Mouse (Mus musculus) heart, embryonic 13.5 days (tissue): Measurements from ENCODE around the gene Ngb. TPM values are rescaled to one million over a fixed set of nuclear protein-coding genes. Genes with fewer than 3 reads are reported as not detected.

ENCODE experiments used
- ATAC-seq: fragments of 200-750 bp; cut with Nextera tagmentation; 2 replicates; pipeline ENCODE4 v1.8.0; 2017; ENCODE audit warnings: moderate TSS enrichment; ENCODE audit not compliant: insufficient number of reproducible peaks, low FRiP score, low TSS enrichment; ENCODE audit errors: extremely low read depth
- H3K27ac ChIP-seq: fragments of 300-500 bp; sonication (generic); replicated peaks from 2 replicates; pipeline ENCODE4 v1.5.1; 2015; ENCODE audit warnings: moderate library complexity, mild to moderate bottlenecking, inconsistent platforms
- H3K27me3 ChIP-seq: fragments of 300-500 bp; sonication (generic); replicated peaks from 2 replicates; pipeline ENCODE4 v1.6.1; 2015; ENCODE audit warnings: mild to moderate bottlenecking, inconsistent platforms
- H3K36me3 ChIP-seq: fragments of 300-500 bp; sonication (generic); 2 replicates; pipeline ENCODE4 v1.6.1; 2015; ENCODE audit warnings: mild to moderate bottlenecking, inconsistent platforms
- H3K4me1 ChIP-seq: fragments of 300-500 bp; sonication (generic); 2 replicates; pipeline ENCODE4 v1.6.1; 2015; ENCODE audit warnings: inconsistent platforms
- H3K4me2 ChIP-seq: fragments of 300-500 bp; sonication (generic); 2 replicates; pipeline ENCODE4 v1.6.1; 2015; ENCODE audit warnings: inconsistent platforms, mild to moderate bottlenecking, moderate library complexity
- H3K4me3 ChIP-seq: fragments of 300-500 bp; sonication (generic); 2 replicates; pipeline ENCODE4 v1.5.1; 2015; ENCODE audit warnings: moderate library complexity, mild to moderate bottlenecking, inconsistent platforms
- H3K9ac ChIP-seq: fragments of 300-500 bp; sonication (generic); 2 replicates; pipeline ENCODE4 v1.6.1; 2015; ENCODE audit warnings: inconsistent platforms, mild to moderate bottlenecking, moderate library complexity
- H3K9me3 ChIP-seq: fragments of 300-500 bp; sonication (generic); 2 replicates; pipeline ENCODE4 v1.6.1; 2016; ENCODE audit warnings: inconsistent platforms
- WGBS: fragments of 180-500 bp; shearing (Covaris S2); methylation state at CpG from one replicate; pipeline ENCODE4 v1.1.7; 2015; ENCODE audit warnings: mixed read lengths; 5-methylcytosine and 5-hydroxymethylcytosine counted together
- polyA plus RNA-seq: library from polyadenylated mRNA; unstranded; fragments of >200 nt; fragmentation: Nextera tagmentation; extraction: Ambion mirVana; gene quantifications from 2 replicates; pipeline ENCODE4 v1.2.1, GENCODE M21; 2015

The Ngb gene
- polyA plus RNA-seq = 0.23 and 0.38 TPM in 2 replicates

DNA sequence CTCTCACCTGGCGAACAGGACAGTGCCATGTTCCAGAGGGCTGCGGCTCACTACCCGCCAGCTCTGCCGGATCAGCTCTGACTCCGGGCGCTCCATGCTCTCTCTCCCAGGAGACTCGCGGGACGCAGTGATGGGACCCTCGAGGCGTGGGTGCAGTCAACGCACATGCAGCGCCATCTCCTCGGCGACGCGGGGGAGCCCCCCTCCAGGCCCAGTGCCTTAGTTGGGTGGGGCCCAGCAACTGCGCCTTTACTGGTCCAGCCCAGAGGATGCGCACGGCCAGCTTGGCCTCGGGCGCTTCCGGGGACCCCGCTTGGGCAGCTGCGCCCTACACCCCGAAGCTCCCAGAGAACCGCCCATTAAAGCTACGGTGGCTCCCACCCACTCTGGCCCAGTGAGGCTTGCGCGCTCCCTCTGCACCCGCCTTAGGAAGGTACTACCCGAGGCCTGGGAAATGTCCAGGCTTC lies at the start of gene Ngb:
Ngb (minus strand) TSS at position 375 of the 467 bp plus-strand sequence.
- peak within 1 kb of the TSS; percentile 24; the same call in 1 of the 2 replicates for H3K9ac ChIP-seq
- no peak for ATAC-seq

DNA sequence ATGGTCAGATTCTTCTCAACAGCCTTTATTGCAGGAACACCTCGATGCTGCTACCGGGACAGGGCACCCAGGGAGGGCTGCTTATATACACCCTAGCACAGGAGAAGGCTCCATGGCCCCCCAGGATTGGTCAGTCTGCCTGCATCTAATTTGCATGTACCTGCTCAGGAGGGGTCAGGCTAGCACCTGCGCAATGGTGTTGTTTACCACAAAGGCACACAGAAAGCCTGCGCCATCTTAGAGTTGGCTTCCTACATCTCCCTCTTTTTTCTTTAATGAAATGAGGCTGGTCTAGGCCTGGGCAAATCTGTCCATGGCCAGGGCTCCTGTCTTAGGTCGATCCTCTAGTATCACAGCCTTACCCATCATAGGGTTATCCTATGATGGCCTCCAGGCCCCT lies 47.1 kb upstream of the Ngb start:
- no peak for ATAC-seq
- H3K4me2 ChIP-seq = no peak overlapping the region
- WGBS = 95% methylated on average over 5 of the region's 5 CpGs
- no peak overlapping the region for H3K4me3 ChIP-seq
- H3K4me1 ChIP-seq = peaks cover 18% of the 10 kb centered on the region
- no peak overlapping the region for H3K9ac ChIP-seq
- no peaks in the 10 kb centered on the region for H3K27me3 ChIP-seq
- H3K36me3 ChIP-seq = peaks cover 19% of the 10 kb centered on the region
- no peak overlapping the region for H3K27ac ChIP-seq
- H3K9me3 ChIP-seq = peaks cover 8% of the 10 kb centered on the region; the same call in 1 of the 2 replicates

More for the DNA sequence above, at the start of gene Ngb:
- Histone ChIP-seq H3K4me1 (peaks cover 13% of the 10 kb centered on the region), H3K4me2 (peak within 1 kb of the TSS; percentile 72), H3K36me3 (0 out of 2 replicates have a peak, but pooled peaks cover 3% of the 10 kb centered on the region), H3K9me3 (no peaks in the 10 kb centered on the region), H3K27ac (no peak within 1 kb of the TSS), H3K27me3 (peaks cover 70% of the 10 kb centered on the region), H3K4me3 (peak within 1 kb of the TSS; percentile 46)
- 5% methylated on average over 32 of the region's 32 CpGs for WGBS

DNA sequence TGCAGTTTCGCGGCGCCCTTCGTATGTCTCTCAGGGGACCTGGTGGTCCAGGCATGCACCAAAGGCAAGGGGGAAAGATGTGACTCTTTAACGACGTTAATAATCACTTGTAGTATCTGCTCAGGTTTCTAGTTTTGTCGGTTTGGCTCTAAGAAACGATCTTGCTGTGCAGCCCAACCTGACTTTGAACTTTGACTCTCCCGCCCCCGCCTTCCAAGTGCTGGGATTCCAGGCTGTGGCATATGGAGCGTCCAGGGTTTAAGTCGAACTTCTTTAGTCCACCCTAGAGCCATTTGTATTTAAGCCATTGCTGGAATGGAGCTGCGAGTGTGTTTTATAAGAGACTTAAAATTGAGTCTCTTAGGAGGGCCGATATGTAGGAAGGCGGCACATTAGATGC lies 45.8 kb upstream of the Ngb start:
- H3K27ac ChIP-seq = peak overlapping the region; percentile 96
- H3K4me2 ChIP-seq = peak overlapping the region; percentile 84
- H3K4me3 ChIP-seq = peak overlapping the region; percentile 86
- H3K4me1 ChIP-seq = peaks cover 18% of the 10 kb centered on the region
- no peak for ATAC-seq
- 14% methylated on average over 15 of the region's 15 CpGs for WGBS
- H3K27me3 ChIP-seq = no peaks in the 10 kb centered on the region
- peaks cover 26% of the 10 kb centered on the region for H3K36me3 ChIP-seq
- peak overlapping the region; percentile 87 for H3K9ac ChIP-seq
- H3K9me3 ChIP-seq = peaks cover 8% of the 10 kb centered on the region; the same call in 1 of the 2 replicates

DNA sequence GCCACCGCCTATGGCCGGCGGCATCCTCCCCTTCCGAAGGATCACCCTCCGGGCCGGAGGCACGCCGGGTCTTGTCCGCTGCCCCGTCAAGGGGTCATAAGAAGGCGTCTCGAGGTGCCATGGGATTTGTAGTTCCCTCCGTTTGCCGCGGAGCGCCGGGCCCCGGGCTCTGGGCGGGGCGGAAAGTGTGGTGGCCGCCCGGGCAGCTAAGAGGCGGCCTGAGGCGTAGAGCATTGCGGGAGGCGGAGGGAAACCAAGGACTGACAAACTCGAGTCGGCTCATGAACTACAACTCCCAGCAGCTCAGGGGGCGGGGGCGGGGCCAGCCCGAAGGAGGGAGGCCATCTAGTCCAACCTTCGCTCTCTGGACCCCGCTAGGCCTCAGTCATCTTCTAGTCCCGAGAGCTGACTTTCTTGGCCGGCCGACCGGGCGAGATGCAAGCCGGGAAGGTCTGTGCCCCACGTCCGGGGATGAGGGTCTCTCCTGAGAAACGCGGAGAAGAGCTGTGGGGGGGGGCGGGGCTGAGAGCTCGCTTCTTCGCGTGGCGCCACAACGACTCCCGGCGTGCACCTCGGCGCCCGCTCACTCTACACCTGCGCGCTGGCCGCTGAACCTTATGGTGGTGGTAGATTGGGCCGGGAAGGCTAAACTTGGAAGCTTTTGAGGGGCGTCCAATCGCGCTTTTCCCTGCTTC lies 45.2 kb upstream of the Ngb start, which contains the start of gene Pomt2:
Pomt2 (minus strand) TSS at position 574 of the 695 bp plus-strand sequence.
- Histone ChIP-seq H3K9me3 (peaks cover 6% of the 10 kb centered on the region; the same call in 1 of the 2 replicates), H3K27ac (peak within 1 kb of the TSS; percentile 96), H3K9ac (peak within 1 kb of the TSS; percentile 87), H3K4me3 (peak within 1 kb of the TSS; percentile 86), H3K36me3 (peaks cover 24% of the 10 kb centered on the region), H3K27me3 (no peaks in the 10 kb centered on the region), H3K4me2 (peak within 1 kb of the TSS; percentile 84), H3K4me1 (peaks cover 18% of the 10 kb centered on the region)
- WGBS = under 1% methylated on average over 60 of the region's 61 CpGs
- peak; percentile 96 for ATAC-seq

DNA sequence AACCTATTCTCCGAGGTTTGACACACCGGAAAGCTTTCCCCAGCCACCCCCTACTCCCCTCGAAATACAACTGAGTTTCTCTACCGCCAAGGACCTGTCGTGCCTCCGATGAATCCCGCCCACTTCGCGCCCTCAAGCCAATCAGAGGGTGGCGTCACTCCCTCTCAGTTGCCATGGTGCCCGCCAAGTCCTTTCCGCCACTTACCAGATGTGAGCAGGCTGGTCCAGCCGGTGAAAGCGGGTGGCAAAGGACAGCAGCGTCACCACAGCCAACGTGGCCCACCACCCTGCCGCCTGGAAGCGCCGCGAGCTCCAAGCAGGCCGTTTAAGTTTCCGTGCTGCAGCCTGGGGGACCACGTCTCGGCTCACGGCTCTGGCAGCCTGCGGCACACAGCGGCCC lies 44.6 kb upstream of the Ngb start, which contains the start of gene Gstz1:
Gstz1 (plus strand) TSS at position 200 of the 400 bp plus-strand sequence.
- no peaks in the 10 kb centered on the region for H3K27me3 ChIP-seq
- ATAC-seq = peak; percentile 78
- H3K4me1 ChIP-seq = peaks cover 23% of the 10 kb centered on the region
- H3K9me3 ChIP-seq = 0 out of 2 replicates have a peak, but pooled peaks cover 3% of the 10 kb centered on the region
- peaks cover 21% of the 10 kb centered on the region for H3K36me3 ChIP-seq
- peak within 1 kb of the TSS; percentile 84 for H3K4me2 ChIP-seq
- H3K4me3 ChIP-seq = peak within 1 kb of the TSS; percentile 86
- peak within 1 kb of the TSS; percentile 96 for H3K27ac ChIP-seq
- peak within 1 kb of the TSS; percentile 87 for H3K9ac ChIP-seq
- under 1% methylated on average over 27 of the region's 27 CpGs for WGBS

DNA sequence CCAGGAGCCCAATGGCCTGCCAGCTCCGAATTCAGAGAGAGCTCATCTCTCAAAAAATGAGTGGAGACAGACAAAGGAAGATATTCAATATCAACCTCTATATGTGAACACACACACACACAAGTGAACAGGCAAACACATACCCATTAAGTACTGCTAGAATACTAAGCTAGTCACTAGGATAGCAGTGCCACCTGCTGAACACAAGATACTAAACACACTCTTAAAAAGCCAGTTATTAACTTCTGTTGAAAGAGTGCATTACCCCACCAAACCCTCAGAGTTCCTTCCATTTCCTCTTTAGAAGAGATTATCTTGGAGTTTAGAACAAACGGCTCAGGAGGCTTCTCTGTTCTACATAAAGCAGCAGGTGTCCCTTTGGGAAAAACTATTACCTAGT lies 39.8 kb upstream of the Ngb start:
- H3K4me2 ChIP-seq = no peak overlapping the region
- no peak overlapping the region for H3K27ac ChIP-seq
- peaks cover 23% of the 10 kb centered on the region for H3K36me3 ChIP-seq
- H3K9me3 ChIP-seq = no peaks in the 10 kb centered on the region
- H3K4me3 ChIP-seq = no peak overlapping the region
- no peak overlapping the region for H3K9ac ChIP-seq
- ATAC-seq = no peak
- no peaks in the 10 kb centered on the region for H3K27me3 ChIP-seq
- peaks cover 29% of the 10 kb centered on the region for H3K4me1 ChIP-seq
- 61% methylated on average over 2 of the region's 2 CpGs for whole genome bisulfite sequencing

DNA sequence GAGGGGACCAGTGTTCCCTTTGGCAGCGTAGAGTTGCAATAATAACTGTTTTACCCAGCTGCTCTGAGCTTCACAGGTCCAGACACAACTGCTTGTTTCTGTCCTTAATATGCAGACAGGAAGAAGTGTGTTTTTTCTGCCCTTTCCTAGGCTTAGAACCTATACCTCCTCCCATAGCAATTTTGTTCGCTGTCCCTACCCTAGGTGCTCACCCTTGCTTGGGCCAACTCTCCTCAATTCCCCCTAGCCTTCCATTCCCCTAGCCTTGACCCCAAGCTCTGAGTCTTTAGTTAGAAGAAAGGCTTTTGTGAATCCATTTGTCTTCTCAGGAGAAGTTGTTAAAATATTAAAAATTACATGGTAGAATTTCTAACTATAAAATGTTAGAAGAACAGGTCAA lies 36.4 kb upstream of the Ngb start:
- Histone ChIP-seq H3K27me3 (no peaks in the 10 kb centered on the region), H3K9me3 (no peaks in the 10 kb centered on the region), H3K27ac (no peak overlapping the region), H3K36me3 (peaks cover 37% of the 10 kb centered on the region), H3K4me2 (no peak overlapping the region), H3K9ac (no peak overlapping the region), H3K4me3 (no peak overlapping the region), H3K4me1 (peaks cover 19% of the 10 kb centered on the region)
- no peak for ATAC-seq
- WGBS = 78% methylated on average over 2 of the region's 2 CpGs

DNA sequence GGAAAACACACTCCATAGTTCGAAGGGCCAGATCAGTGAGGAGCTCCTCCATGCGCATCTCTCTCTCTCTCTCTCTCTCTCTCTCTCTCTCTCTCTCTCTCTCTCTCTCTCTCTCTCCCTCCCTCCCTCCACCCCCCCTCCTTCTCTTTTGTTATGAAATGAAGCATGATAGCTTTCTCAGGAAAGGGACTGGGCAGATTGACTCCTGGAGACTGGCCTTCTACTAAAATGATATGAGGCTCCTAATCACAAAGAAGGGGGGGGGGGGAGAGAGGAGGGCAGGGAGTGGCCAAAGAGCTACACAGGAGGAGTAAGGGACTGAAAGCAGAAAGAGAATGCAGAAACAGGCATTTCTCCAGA lies 36.0 kb upstream of the Ngb start:
- no peak for ATAC-seq

DNA sequence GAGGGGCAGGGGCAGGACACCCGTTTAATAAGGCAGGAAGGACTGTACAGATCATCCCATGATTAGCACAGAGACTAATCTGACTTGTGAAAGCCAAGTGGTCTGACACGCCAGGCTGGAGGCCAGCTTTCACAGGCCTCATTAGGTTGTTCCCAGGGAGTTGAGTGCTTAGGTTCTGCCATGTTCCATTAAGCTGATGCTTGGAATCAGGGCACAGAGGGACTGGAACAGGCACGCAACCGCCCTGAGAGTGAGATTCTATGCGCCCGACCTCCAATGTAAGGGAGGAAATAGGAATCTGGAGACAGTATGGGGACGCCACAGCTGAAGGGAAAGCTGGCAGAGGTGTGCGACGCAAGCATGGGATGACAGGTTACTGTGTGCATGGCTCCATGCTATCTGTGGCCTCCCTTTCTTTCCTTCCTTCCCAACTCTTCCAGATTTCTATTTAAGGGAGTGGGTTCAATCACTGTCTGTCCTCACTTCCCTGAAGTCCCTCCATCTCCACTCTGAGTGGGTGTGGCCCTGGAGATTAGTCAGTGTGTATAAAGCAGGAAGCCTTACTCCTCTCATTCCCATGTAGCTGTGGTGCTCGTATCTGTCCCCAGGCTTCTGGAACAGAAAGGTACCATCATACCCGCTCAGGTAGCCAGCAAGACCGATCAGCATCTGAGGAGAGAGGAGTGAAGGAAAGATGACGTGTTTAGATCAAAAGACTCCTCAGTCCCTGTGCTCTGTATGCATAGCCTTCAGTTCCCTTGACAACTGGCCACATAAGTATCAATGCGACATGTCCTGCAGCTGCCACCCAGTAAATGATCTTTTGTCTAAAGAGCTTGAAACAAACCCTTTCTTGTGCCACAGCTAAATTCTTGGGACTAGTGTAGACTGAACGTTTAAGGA lies 35.4 kb upstream of the Ngb start:
- peaks cover 22% of the 10 kb centered on the region for H3K4me1 ChIP-seq

More for the DNA sequence above, 36.0 kb upstream of the Ngb start:
- Histone ChIP-seq H3K27ac (no peak overlapping the region), H3K36me3 (peaks cover 37% of the 10 kb centered on the region), H3K27me3 (no peaks in the 10 kb centered on the region), H3K4me2 (no peak overlapping the region), H3K4me3 (no peak overlapping the region), H3K4me1 (peaks cover 19% of the 10 kb centered on the region), H3K9ac (no peak overlapping the region), H3K9me3 (no peaks in the 10 kb centered on the region)
- WGBS = 86% methylated on average over 2 of the region's 2 CpGs

DNA sequence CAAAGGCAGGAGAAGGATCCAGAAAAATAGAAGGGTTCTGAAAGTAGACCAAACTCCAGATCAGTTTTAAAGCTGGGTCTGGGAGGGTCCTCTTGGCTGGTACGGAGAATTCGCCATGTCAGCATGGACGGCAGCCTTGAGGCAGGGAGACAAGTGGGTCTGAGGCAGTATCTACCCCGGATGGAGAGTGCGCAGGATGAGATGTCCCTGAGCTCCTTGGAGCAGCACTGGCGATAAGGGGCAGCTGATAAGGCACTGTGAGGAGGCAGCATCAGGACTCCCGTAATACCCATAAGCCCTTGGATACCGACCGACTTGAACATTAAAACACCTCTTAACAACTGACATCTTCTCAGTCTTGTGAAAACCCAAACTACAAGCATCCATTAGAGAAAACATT lies 30.4 kb upstream of the Ngb start:
- Histone ChIP-seq H3K27me3 (no peaks in the 10 kb centered on the region), H3K9me3 (no peaks in the 10 kb centered on the region), H3K4me2 (no peak overlapping the region), H3K27ac (no peak overlapping the region), H3K36me3 (peaks cover 69% of the 10 kb centered on the region), H3K9ac (no peak overlapping the region), H3K4me1 (peaks cover 19% of the 10 kb centered on the region), H3K4me3 (no peak overlapping the region)
- WGBS = 44% methylated on average over 9 of the region's 9 CpGs
- ATAC-seq = no peak

More for the DNA sequence above, 35.4 kb upstream of the Ngb start:
- Histone ChIP-seq H3K4me3 (no peak overlapping the region), H3K36me3 (peaks cover 42% of the 10 kb centered on the region), H3K9me3 (no peaks in the 10 kb centered on the region), H3K27me3 (no peaks in the 10 kb centered on the region), H3K27ac (no peak overlapping the region), H3K9ac (no peak overlapping the region), H3K4me2 (no peak overlapping the region)
- 80% methylated on average over 15 of the region's 15 CpGs for WGBS
- ATAC-seq = no peak

DNA sequence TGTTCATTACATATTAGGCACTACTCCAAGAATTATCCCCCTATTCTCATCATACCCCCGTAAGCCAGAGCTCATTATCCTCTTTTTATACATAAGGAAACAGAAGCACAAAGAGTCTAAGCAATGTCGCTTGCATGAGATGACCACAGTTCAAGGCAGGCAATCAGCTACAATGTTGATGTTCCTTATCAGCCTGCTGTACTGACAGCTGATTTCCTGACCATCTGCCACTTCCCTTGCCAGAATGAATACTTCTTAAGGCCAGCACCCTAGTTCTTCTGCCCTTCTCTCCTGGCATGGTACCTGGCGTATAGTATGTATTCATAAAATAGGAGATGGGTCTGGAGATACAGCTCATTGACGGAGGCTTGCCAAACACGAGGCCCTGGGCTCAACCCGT lies 29.9 kb upstream of the Ngb start:
- WGBS = 61% methylated on average over 6 of the region's 6 CpGs
- Histone ChIP-seq H3K9ac (no peak overlapping the region), H3K36me3 (peaks cover 69% of the 10 kb centered on the region), H3K27ac (no peak overlapping the region), H3K4me1 (peaks cover 19% of the 10 kb centered on the region), H3K4me3 (no peak overlapping the region), H3K4me2 (no peak overlapping the region), H3K9me3 (no peaks in the 10 kb centered on the region), H3K27me3 (no peaks in the 10 kb centered on the region)
- ATAC-seq = no peak
